Mouse (Mus musculus) olfactory bulb, adult 2 months (tissue): ENCODE data around the gene Msantd2. TPM values are rescaled to one million over a fixed set of nuclear protein-coding genes. Genes with fewer than 3 reads are reported as not detected.

Experiments used
- H3K27ac ChIP-seq: fragments of 200-500 bp; 2 replicates; pipeline ENCODE4 v1.5.1; 2012; ENCODE audit warnings: low read depth, low read length; ENCODE audit not compliant: insufficient read depth
- H3K4me1 ChIP-seq: fragments of 200-500 bp; 2 replicates; pipeline ENCODE4 v1.6.1; 2012; ENCODE audit warnings: low read length; ENCODE audit not compliant: control insufficient read depth, insufficient read depth
- H3K4me3 ChIP-seq: fragments of 200-500 bp; 2 replicates; pipeline ENCODE4 v1.5.1; 2012; ENCODE audit warnings: mild to moderate bottlenecking, low read depth, low read length, moderate library complexity; ENCODE audit not compliant: insufficient read depth
- CTCF ChIP-seq: fragments of 200-500 bp; IDR thresholded peaks from 2 replicates; pipeline ENCODE4 v1.5.1; 2012; ENCODE audit warnings: low read depth, mild to moderate bottlenecking, low read length, moderate library complexity; ENCODE audit not compliant: insufficient read depth
- POLR2A ChIP-seq: fragments of 200-500 bp; IDR thresholded peaks from 2 replicates; pipeline ENCODE4 v1.6.1; 2012; ENCODE audit warnings: mild to moderate bottlenecking, low read depth, low read length, moderate library complexity; ENCODE audit not compliant: insufficient read depth
- WGBS: fragments of 180-500 bp; shearing (Covaris S2); methylation state at CpG from one replicate; pipeline ENCODE4 v1.1.7; 2018; 5-methylcytosine and 5-hydroxymethylcytosine counted together
- polyA plus RNA-seq: library from polyadenylated mRNA; stranded (reverse); fragments of >200 nt; gene quantifications from 2 replicates; pipeline ENCODE4 v1.2.4, GENCODE M21; 2012; ENCODE audit warnings: low replicate concordance; ENCODE audit not compliant: missing spikeins, insufficient read depth, insufficient read length

Msantd2 gene
- polyA plus RNA-seq, 1 experiment = not detected

DNA sequence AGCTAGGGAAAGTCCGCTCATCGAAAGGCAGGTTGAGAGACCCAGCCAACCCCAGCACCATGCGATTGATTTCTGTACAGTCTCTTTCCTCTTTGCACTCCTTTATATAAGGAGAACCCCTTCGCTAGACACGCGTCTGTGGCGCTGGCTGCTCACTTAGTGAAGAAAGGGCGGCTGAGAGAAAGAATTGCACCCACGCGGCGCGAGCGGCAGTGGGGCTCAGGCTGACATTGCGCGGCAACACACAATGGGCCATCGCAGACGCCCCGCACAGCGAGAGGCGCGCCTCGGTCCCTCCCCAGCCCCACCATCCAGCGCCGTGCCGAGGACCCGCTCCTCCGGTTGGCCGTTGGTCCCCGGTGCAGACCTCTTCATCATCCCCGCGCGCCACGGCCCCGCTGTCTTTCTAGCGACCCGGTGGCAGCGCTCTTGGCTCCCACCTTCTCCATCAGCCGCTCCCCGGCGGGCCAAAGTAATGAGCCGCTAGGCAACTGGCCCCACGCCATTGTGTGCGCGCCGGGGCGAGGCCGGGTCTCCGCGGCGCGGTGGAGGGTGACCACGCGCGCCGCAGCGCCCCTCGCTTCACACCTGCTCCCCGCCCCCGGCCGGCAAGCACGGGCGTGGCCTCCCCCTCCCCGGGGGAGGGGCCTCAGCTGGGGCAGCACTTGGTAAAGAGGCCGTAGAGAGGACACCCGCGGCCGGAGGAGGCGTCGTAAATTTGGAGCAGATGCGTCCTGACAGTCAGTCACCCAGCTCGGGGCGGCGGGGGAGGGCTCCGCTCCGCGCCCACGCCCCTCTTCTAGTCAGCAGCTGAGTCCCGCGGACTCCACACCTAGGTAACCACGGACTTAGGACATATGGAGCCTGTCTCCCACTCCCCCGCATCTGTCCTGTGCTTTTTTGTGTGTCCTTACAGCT, 28.8 kb upstream of the Msantd2 start:
- Histone ChIP-seq H3K4me3 (peak overlapping the region; percentile 65), H3K4me1 (peaks cover 18% of the 10 kb centered on the region), H3K27ac (peak overlapping the region; percentile 79)
- no peak for TF ChIP-seq CTCF
- peak; percentile 39; the same call in 1 of the 2 replicates for TF ChIP-seq POLR2A
- under 1% methylated on average over 81 of the region's 81 CpGs for WGBS

DNA sequence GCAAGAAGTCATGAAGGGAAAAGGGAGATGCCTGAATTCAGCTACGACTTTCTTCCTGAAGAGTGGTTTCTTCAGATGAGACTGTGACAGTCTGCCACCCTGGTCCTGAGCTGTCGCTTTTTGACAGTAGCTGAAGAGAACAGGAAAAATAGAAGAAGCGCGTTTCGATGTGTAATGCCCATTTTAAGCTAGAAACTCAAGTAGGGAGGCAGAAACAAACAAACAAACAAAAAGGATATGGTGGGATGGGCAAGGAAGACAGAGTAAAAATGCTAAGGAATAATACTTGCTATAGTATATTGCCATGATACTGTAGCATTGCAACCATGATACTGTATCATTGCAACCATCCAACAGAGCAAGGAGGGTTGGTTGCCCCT, 28.2 kb upstream of the Msantd2 start:
- WGBS = 18% methylated on average over 5 of the region's 5 CpGs
- H3K4me3 ChIP-seq = peak overlapping the region; percentile 65; the same call in 1 of the 2 replicates
- TF ChIP-seq POLR2A = no peak
- TF ChIP-seq CTCF = no peak
- H3K4me1 ChIP-seq = peaks cover 18% of the 10 kb centered on the region
- H3K27ac ChIP-seq = no peak overlapping the region

DNA sequence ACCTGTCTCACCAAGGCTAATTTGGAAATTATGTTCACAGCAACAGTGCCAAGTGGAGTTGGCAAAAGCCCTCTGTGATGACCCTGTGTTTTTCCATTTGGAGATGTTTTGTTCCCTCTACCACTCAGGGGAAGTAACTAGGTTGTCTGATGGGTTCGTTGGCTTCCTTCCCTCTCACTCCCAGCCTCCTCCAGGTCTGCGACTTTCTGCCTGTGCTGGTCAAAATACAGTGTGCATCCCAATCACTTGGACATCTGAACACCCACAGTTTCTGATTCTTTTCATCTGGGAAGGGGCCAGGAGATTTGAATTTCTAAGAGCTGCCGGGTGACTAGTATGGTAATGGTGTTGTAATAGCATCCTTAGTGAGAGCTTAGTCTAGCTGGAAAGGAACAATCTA, 27.5 kb upstream of the Msantd2 start:
- Histone ChIP-seq H3K4me1 (peaks cover 15% of the 10 kb centered on the region), H3K4me3 (no peak overlapping the region), H3K27ac (no peak overlapping the region)
- 49% methylated on average over 3 of the region's 3 CpGs for WGBS
- no peak for TF ChIP-seq POLR2A
- no peak for TF ChIP-seq CTCF

DNA sequence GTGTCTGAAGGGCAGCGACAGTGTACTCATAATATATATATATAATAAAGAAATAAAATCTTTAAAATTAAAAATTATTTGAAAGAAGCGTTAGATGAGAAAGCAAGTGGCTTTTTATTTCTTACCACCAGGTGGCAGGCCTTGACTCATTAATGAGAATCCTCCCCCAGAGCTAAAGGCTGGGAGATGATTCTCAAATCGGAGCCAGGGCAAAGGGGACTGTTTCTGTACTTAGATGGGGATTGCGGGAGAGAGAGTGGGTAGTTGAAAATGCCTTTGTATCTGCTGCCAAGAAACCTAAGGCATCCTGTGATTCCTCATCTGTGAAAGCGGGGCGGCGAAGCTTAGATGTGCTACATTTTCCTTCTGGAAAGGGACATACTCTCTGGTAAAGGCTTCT, 26.4 kb upstream of the Msantd2 start:
- TF ChIP-seq POLR2A (no peak), CTCF (no peak)
- Histone ChIP-seq H3K4me3 (no peak overlapping the region), H3K4me1 (peaks cover 9% of the 10 kb centered on the region), H3K27ac (no peak overlapping the region)
- 11% methylated on average over 7 of the region's 7 CpGs for WGBS

DNA sequence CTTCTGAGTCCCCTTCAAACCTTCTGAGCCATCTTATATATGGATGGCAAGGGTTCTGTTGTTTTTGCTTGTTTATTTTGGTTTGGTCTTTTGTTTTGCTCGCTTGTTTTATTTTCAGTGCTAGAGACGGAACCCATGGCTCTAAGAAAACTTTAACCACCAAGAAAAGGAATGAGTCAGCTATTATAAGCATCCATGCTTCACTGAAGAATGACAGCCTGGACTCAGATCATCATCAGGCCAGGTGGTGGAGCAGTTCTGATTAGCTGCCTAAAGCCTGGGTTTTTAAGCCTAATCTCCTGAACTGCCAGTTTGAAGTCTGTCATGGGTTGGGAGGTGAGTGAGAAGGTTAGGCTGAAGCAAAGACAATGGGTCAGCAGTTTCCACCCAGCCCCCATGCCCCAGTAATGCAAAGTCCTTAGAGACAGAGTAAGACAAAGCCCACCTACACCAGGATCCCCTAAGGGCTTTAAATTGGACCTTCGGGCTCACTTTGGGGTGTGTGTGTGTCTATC, 15.5 kb upstream of the Msantd2 start:
- H3K4me1 ChIP-seq = no peaks in the 10 kb centered on the region
- no peak overlapping the region for H3K27ac ChIP-seq
- H3K4me3 ChIP-seq = no peak overlapping the region
- 69% methylated on average over 3 of the region's 3 CpGs for WGBS
- TF ChIP-seq CTCF (no peak), POLR2A (no peak)

DNA sequence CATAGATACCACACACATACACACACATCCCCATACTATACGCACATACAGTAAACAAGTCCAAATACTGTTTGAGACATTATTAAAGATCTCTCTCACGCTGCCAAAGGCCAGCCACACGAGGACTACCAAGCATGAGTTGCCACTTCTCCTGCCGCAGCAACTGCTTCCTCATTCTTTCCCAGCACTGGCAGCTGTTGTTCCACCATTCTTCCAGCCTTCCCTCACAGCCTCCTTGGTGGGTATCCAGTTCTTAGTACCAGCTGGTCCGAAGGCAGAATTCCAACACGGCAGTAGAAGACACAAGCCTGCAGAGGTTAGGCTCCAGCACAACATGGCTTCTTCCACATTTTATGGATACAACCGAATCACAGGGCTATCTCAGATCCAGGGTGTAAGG, 14.2 kb upstream of the Msantd2 start:
- TF ChIP-seq CTCF = no peak
- TF ChIP-seq POLR2A = no peak
- WGBS = 73% methylated on average over 7 of the region's 7 CpGs

DNA sequence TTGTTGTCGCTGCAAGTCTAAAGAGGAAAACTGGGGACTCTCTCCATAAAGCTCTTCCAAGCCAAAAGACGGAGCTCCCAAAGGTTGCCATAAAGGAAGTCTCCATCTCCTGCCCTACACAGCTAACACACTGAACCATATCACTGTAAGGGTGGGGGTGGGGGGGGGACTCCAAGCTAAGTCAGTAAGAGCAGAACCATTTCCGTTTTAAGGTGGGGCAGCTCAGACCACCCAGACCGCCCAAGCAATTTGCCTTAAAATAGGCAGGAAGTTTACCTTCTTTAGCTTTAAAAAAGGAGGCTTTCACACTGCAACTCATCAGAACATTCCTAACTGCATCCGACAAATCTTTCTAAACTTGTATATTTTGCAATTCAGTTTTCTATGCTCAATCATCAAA, 4.0 kb upstream of the Msantd2 start:
- peaks cover 6% of the 10 kb centered on the region; the same call in 1 of the 2 replicates for H3K4me1 ChIP-seq
- TF ChIP-seq POLR2A (no peak), CTCF (no peak)
- H3K4me3 ChIP-seq = no peak overlapping the region
- WGBS = 83% methylated on average over 5 of the region's 5 CpGs
- no peak overlapping the region for H3K27ac ChIP-seq

More for the DNA sequence above, 14.2 kb upstream of the Msantd2 start:
- H3K4me3 ChIP-seq = no peak overlapping the region
- H3K4me1 ChIP-seq = no peaks in the 10 kb centered on the region
- H3K27ac ChIP-seq = no peak overlapping the region

DNA sequence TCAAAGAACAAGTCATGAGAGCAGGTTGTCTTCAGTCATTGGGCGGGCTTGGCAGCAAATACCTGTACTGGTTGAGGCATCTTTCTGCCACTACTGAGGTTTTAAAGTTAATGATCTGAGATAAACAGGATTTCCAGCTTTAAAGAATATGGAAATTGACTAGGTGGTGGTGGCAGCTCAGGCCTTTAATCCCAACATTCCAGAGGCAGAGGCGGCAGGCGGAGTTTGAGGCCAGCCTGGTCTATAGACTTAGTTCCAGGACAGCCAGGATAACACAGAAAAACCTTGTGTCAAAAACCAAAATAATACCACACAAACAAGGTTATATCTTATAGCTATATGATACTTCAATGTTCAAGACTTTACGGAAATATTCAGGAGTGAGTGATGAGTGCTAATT, 1.1 kb upstream of the Msantd2 start:
- TF ChIP-seq CTCF = no peak
- no peak for TF ChIP-seq POLR2A
- H3K4me1 ChIP-seq = peaks cover 6% of the 10 kb centered on the region; the same call in 1 of the 2 replicates
- 44% methylated on average over 4 of the region's 4 CpGs for WGBS
- H3K27ac ChIP-seq = no peak overlapping the region
- H3K4me3 ChIP-seq = no peak overlapping the region

DNA sequence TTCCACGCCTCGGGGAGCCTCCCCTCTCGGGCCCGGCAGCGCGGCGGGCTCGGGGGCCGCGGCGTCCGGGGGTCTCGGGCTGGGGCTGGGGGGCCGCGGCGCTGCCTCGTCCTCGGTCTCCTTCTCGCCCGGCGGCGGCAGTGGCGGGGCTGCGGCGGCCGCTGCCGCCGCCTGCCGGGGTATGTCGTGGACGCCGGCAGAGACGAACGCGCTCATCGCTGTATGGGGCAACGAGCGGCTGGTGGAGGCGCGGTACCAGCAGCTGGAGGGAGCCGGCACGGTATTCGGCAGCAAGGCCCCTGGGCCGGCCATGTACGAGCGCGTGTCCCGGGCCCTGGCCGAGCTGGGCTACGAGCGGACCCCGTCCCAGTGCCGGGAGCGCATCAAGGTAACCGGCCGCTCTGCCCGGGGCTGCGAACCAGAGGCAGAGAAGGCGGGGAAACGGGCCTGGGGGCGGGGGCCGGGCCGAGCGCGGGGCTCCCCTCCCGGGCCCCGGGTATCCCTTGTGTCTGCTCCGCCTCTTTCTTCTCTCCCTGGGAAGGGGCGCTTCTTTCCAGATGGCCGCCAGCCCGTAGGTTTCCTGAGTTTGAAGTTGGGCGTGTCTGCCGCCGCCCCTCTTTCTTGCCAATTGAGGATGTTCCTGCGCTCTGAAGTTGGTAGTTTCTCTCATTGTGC, 464 bp downstream of the Msantd2 start:
- peak overlapping the region; percentile 74 for H3K4me3 ChIP-seq
- WGBS = under 1% methylated on average over 75 of the region's 75 CpGs
- TF ChIP-seq CTCF (no peak), POLR2A (no peak)

More for the DNA sequence above, 464 bp downstream of the Msantd2 start:
- peak overlapping the region; percentile 88; the same call in 1 of the 2 replicates for H3K27ac ChIP-seq
- peaks cover 6% of the 10 kb centered on the region; the same call in 1 of the 2 replicates for H3K4me1 ChIP-seq
